Mouse (Mus musculus) frontal cortex, postnatal 25 days (tissue): ENCODE results near the gene Olfr952.

Experiments used
- DNase-seq, 2 experiments: peaks; one replicate each; pipeline ENCODE4 v3.0.0; 2022; ENCODE audit warnings: low spot score in 2 of 2

Gene Olfr952

DNA sequence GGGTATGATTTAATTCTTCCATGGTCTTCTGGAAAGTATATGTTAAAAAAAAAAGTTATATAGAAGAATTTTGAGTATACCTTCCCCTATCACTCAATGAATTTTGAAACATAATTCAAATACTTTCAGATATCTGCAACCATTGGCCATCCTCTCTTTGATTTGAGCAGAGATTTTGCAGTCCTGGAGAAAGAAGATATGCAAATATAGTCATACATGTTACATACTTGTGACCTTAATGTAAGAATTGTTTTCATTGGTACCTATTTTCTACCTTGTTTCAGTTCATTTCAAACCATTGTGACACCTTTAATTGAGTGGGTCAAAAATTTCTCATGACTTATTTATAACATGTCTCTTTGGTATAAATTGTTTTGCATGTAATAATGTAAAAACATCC, at the start of gene Olfr952:
Gene Olfr952 (minus strand): TSS at position 101 of the 400 bp plus-strand sequence.
- DNase-seq, result no peak

DNA sequence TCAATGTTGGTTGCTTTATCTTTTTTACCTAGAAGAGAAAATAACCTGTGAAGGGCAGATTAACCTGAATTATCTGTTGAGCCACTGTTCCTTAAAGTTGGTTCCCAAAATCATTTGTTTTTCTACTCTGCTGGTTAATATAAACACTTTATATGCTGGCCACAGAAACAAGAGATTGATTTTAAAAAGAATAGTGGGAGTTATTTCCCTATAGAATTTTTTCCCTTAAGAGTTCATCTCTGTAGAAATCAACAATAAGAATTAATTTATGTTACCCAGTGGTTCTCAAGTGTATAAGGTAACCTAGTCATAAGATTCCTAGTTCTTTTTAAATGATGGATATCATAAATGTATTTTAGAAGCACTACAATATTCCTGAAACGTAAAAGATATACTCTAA, 44.9 kb upstream of the Olfr952 start, which contains the start of gene Olfr955:
Gene Olfr955 (minus strand): TSS at position 101 of the 400 bp plus-strand sequence.
- DNase-seq, result no peak

DNA sequence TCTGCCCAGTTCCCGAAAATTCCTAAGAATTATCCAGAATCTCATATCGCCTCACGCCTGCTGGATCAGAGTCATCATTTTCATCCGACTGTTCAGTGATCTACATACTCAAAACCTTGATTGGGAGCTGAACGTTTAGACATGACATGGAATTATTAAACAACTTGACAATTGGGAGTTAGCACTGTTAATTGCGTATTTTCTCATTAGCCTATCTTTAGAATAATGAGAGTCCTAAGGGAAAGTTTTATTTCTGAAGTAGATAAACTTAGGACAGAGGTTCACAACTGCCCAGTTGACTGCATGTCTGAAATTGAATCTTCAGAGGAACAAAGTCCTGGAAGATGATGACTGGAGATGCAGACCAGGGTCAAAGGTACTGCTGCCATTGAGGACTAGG, 29.5 kb upstream of the Olfr952 start, which contains the start of gene Olfr954:
Gene Olfr954 (plus strand): TSS at position 301 of the 400 bp plus-strand sequence.
- no peak for DNase-seq

DNA sequence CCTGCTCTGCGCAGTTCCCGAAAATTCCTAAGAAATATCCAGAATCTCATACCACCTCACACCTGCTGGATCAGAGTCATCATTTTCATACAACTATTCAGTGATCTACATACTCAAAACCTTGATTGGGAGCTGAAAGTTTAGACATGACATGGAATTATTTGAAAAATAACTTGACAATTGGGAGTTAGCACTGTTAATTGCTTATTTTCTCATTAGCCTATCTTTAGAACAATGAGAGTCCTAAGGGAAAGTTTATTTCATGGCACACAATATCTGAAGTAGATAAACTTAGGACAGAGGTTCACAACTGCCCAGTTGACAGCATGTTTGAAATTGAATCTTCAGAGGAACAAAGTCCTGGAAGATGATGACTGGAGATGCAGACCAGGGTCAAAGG, 39.8 kb downstream of the Olfr952 start, which contains the start of gene Olfr951:
Gene Olfr951 (plus strand): TSS at position 301 of the 400 bp plus-strand sequence.
- DNase-seq, result no peak
